Mouse (Mus musculus): ENCODE measurements at regions not wholly inside any gene's neighbourhood (a gene's known extent, or its start where the extent isn't known, plus 50 kb on each side); places are given as distances from the start of the nearest gene placed in this dataset.

DNA sequence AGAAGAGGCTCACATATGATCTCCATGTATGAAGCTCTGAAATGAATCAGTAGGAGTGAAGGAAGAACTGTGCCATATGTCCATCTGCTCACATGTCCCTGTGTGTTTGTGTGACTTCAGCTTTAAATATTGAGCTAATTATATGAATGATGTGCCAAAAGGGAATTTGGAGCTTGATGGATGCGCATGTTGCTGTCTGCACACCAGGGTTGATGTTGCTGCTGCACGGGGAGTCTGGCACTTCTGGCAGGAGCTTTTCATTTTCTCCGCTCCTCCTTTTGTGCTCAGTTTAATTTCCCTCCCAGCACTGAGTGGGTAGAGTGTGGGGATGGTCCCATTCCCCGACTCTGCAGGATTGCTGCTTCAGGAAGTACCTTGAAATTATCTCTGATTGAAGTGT, 328.0 kb upstream of the Zwint start:
- TF ChIP-seq CTCF (IDR thresholded peaks at IDR 0.05; ENCODE audit: low read depth) (no peak), EP300 (IDR thresholded peaks at IDR 0.05; ENCODE audit: low read depth) (no peak)

Data from heart, postnatal 0 days (tissue).